Mouse (Mus musculus): ENCODE results near the gene Cdrt4. TPM values are rescaled to one million over a fixed set of nuclear protein-coding genes. Genes with fewer than 3 reads are reported as not detected.

The Cdrt4 gene
- polyA plus RNA-seq, 1 experiment from 2014 or later = not detected

GRCm38 (mm10) chr11:63026651-63027141 is 75.7 kb downstream of the Cdrt4 start:
- WGBS = 91% methylated on average over 9 of the region's 9 CpGs
- Histone ChIP-seq H3K4me3 (replicated peaks; ENCODE audit: low read depth, low read length) (no peak overlapping the region), H3K4me2 (ENCODE audit: low read length) (no peak overlapping the region), H3K9ac (replicated peaks; ENCODE audit: low read length) (no peak overlapping the region), H3K27ac (replicated peaks; ENCODE audit: low read depth, low read length) (no peak overlapping the region), H3K36me3 (ENCODE audit: control insufficient read depth, insufficient read depth, low read length) (no peaks in the 10 kb centered on the region), H3K9me3 (ENCODE audit: control insufficient read depth, low read length) (no peaks in the 10 kb centered on the region), H3K27me3 (ENCODE audit: control insufficient read depth, insufficient read depth, low read length) (no peaks in the 10 kb centered on the region), H3K4me1 (ENCODE audit: control insufficient read depth, insufficient read depth, low read length) (no peaks in the 10 kb centered on the region)
- no peak for DNase-seq
- ATAC-seq (ENCODE audit: low FRiP score, low TSS enrichment) = no peak

GRCm38 (mm10) chr11:63028131-63028530 is 77.1 kb downstream of the Cdrt4 start:
- 94% methylated on average over 3 of the region's 3 CpGs for WGBS
- ATAC-seq (ENCODE audit: low FRiP score, low TSS enrichment) = no peak
- H3K4me1 ChIP-seq (ENCODE audit: control insufficient read depth, insufficient read depth, low read length) = no peaks in the 10 kb centered on the region
- H3K9me3 ChIP-seq (ENCODE audit: control insufficient read depth, low read length) = 0 out of 2 replicates have a peak, but pooled peaks cover 4% of the 10 kb centered on the region
- DNase-seq = no peak
- H3K4me2 ChIP-seq (ENCODE audit: low read length) = no peak overlapping the region
- H3K27me3 ChIP-seq (ENCODE audit: control insufficient read depth, insufficient read depth, low read length) = no peaks in the 10 kb centered on the region
- no peak overlapping the region for H3K4me3 ChIP-seq (replicated peaks; ENCODE audit: low read depth, low read length)
- no peaks in the 10 kb centered on the region for H3K36me3 ChIP-seq (ENCODE audit: control insufficient read depth, insufficient read depth, low read length)
- H3K27ac ChIP-seq (replicated peaks; ENCODE audit: low read depth, low read length) = no peak overlapping the region
- H3K9ac ChIP-seq (replicated peaks; ENCODE audit: low read length) = no peak overlapping the region

- no peaks in the 10 kb centered on the region for H3K36me3 ChIP-seq (ENCODE audit: control insufficient read depth, insufficient read depth, low read length)
- WGBS = 47% methylated on average over 4 of the region's 4 CpGs
- H3K4me3 ChIP-seq (replicated peaks; ENCODE audit: low read depth, low read length) = no peak overlapping the region
- no peak overlapping the region for H3K9ac ChIP-seq (replicated peaks; ENCODE audit: low read length)
- DNase-seq (no peak), ATAC-seq (ENCODE audit: low FRiP score, low TSS enrichment) (no peak)
- H3K9me3 ChIP-seq (ENCODE audit: control insufficient read depth, low read length) = 0 out of 2 replicates have a peak, but pooled peaks cover 5% of the 10 kb centered on the region
- no peaks in the 10 kb centered on the region for H3K27me3 ChIP-seq (ENCODE audit: control insufficient read depth, insufficient read depth, low read length)
- H3K4me2 ChIP-seq (ENCODE audit: low read length) = no peak overlapping the region
- no peak overlapping the region for H3K27ac ChIP-seq (replicated peaks; ENCODE audit: low read depth, low read length)
- no peaks in the 10 kb centered on the region for H3K4me1 ChIP-seq (ENCODE audit: control insufficient read depth, insufficient read depth, low read length)
These were observed 78.2 kb downstream of the Cdrt4 start for GRCm38 (mm10) chr11:63029148-63029714.

GRCm38 (mm10) chr11:63029721-63030120 is 78.7 kb downstream of the Cdrt4 start:
- Histone ChIP-seq H3K36me3 (ENCODE audit: control insufficient read depth, insufficient read depth, low read length) (no peaks in the 10 kb centered on the region), H3K4me2 (ENCODE audit: low read length) (no peak overlapping the region), H3K9me3 (ENCODE audit: control insufficient read depth, low read length) (0 out of 2 replicates have a peak, but pooled peaks cover 5% of the 10 kb centered on the region), H3K4me1 (ENCODE audit: control insufficient read depth, insufficient read depth, low read length) (no peaks in the 10 kb centered on the region), H3K27ac (replicated peaks; ENCODE audit: low read depth, low read length) (no peak overlapping the region), H3K4me3 (replicated peaks; ENCODE audit: low read depth, low read length) (no peak overlapping the region), H3K27me3 (ENCODE audit: control insufficient read depth, insufficient read depth, low read length) (no peaks in the 10 kb centered on the region), H3K9ac (replicated peaks; ENCODE audit: low read length) (no peak overlapping the region)
- ATAC-seq (ENCODE audit: low FRiP score, low TSS enrichment) = no peak
- 90% methylated on average over 6 of the region's 6 CpGs for WGBS
- DNase-seq = no peak

- ATAC-seq (ENCODE audit: low FRiP score, low TSS enrichment) (no peak), DNase-seq (no peak)
- WGBS = 84% methylated on average over 11 of the region's 11 CpGs
- Histone ChIP-seq H3K4me1 (ENCODE audit: control insufficient read depth, insufficient read depth, low read length) (no peaks in the 10 kb centered on the region), H3K4me3 (replicated peaks; ENCODE audit: low read depth, low read length) (no peak overlapping the region), H3K9me3 (ENCODE audit: control insufficient read depth, low read length) (0 out of 2 replicates have a peak, but pooled peaks cover 5% of the 10 kb centered on the region), H3K4me2 (ENCODE audit: low read length) (no peak overlapping the region), H3K36me3 (ENCODE audit: control insufficient read depth, insufficient read depth, low read length) (no peaks in the 10 kb centered on the region), H3K27ac (replicated peaks; ENCODE audit: low read depth, low read length) (no peak overlapping the region), H3K27me3 (ENCODE audit: control insufficient read depth, insufficient read depth, low read length) (no peaks in the 10 kb centered on the region), H3K9ac (replicated peaks; ENCODE audit: low read length) (no peak overlapping the region)
These were observed 84.6 kb downstream of the Cdrt4 start for GRCm38 (mm10) chr11:63035420-63036211.

- H3K4me1 ChIP-seq (ENCODE audit: control insufficient read depth, insufficient read depth, low read length) = no peaks in the 10 kb centered on the region
- DNase-seq (no peak), ATAC-seq (ENCODE audit: low FRiP score, low TSS enrichment) (no peak)
- no peak overlapping the region for H3K4me3 ChIP-seq (replicated peaks; ENCODE audit: low read depth, low read length)
- no peak overlapping the region for H3K27ac ChIP-seq (replicated peaks; ENCODE audit: low read depth, low read length)
- no peaks in the 10 kb centered on the region for H3K9me3 ChIP-seq (ENCODE audit: control insufficient read depth, low read length)
- no peak overlapping the region for H3K4me2 ChIP-seq (ENCODE audit: low read length)
- no peak overlapping the region for H3K9ac ChIP-seq (replicated peaks; ENCODE audit: low read length)
- H3K27me3 ChIP-seq (ENCODE audit: control insufficient read depth, insufficient read depth, low read length) = no peaks in the 10 kb centered on the region
- WGBS = 74% methylated on average over 12 of the region's 12 CpGs
- no peaks in the 10 kb centered on the region for H3K36me3 ChIP-seq (ENCODE audit: control insufficient read depth, insufficient read depth, low read length)
These were observed 89.1 kb downstream of the Cdrt4 start for GRCm38 (mm10) chr11:63040002-63040661.

Other genes starting within 250 kb of the Cdrt4 start
- gene Zfp287, start 219.3 kb upstream of the Cdrt4 start, polyA plus RNA-seq (2014; fragmentation: Nextera tagmentation; extraction: Ambion mirVana) = 18.9 and 25.2 TPM in 2 replicates
- gene Gm10428, start 198.1 kb upstream of the Cdrt4 start, polyA plus RNA-seq (2014; fragmentation: Nextera tagmentation; extraction: Ambion mirVana) = not detected in 2 replicates
- 31.2 and 32.5 TPM in 2 replicates for gene Zfp286, start 161.7 kb upstream of the Cdrt4 start, polyA plus RNA-seq (2014; fragmentation: Nextera tagmentation; extraction: Ambion mirVana)
- 4.5 and 6.8 TPM in 2 replicates for gene Trim16, start 131.0 kb upstream of the Cdrt4 start, polyA plus RNA-seq (2014; fragmentation: Nextera tagmentation; extraction: Ambion mirVana)
- gene Fbxw10, start 104.1 kb upstream of the Cdrt4 start, polyA plus RNA-seq (2014; fragmentation: Nextera tagmentation; extraction: Ambion mirVana) = 0.24 and 0.27 TPM in 2 replicates
- 55.9 and 58.9 TPM in 2 replicates for gene Tvp23b, start 71.7 kb upstream of the Cdrt4 start, polyA plus RNA-seq (2014; fragmentation: Nextera tagmentation; extraction: Ambion mirVana)
- gene Tekt3, start 110.5 kb downstream of the Cdrt4 start, polyA plus RNA-seq (2014; fragmentation: Nextera tagmentation; extraction: Ambion mirVana) = not detected in 2 replicates
- 15.7 and 26.4 TPM in 2 replicates for gene Pmp22, start 177.8 kb downstream of the Cdrt4 start, polyA plus RNA-seq (2014; fragmentation: Nextera tagmentation; extraction: Ambion mirVana)